Mouse (Mus musculus) neural tube, embryonic 13.5 days (tissue): ENCODE results near the gene Fcrla. TPM values are rescaled to one million over a fixed set of nuclear protein-coding genes. Genes with fewer than 3 reads are reported as not detected.
"Not testable (repeated sequence)": the region's sequence is repeated elsewhere in the genome, so short reads cannot be mapped to it uniquely, and the experiment has no call there.

Source experiments
- ATAC-seq: fragments of 200-750 bp; cut with Nextera tagmentation; 2 replicates; pipeline ENCODE4 v1.8.0; 2017; ENCODE audit warnings: low read depth, mild to moderate bottlenecking, moderate TSS enrichment, moderate library complexity
- H3K27ac ChIP-seq: fragments of 300-500 bp; sonication (generic); replicated peaks from 2 replicates; pipeline ENCODE4 v1.5.1; 2015; ENCODE audit warnings: moderate library complexity, mild to moderate bottlenecking, inconsistent platforms
- H3K27me3 ChIP-seq: fragments of 300-500 bp; sonication (generic); 2 replicates; pipeline ENCODE4 v1.6.1; 2015; ENCODE audit warnings: mild to moderate bottlenecking, inconsistent platforms
- H3K36me3 ChIP-seq: fragments of 300-500 bp; sonication (generic); 2 replicates; pipeline ENCODE4 v1.6.1; 2015; ENCODE audit warnings: mild to moderate bottlenecking, inconsistent platforms
- H3K4me1 ChIP-seq: fragments of 300-500 bp; sonication (generic); replicated peaks from 2 replicates; pipeline ENCODE4 v1.6.1; 2015; ENCODE audit warnings: inconsistent platforms
- H3K4me2 ChIP-seq: fragments of 300-500 bp; sonication (generic); 2 replicates; pipeline ENCODE4 v1.6.1; 2015; ENCODE audit warnings: inconsistent platforms, mild to moderate bottlenecking, moderate library complexity
- H3K4me3 ChIP-seq: fragments of 300-500 bp; sonication (generic); 2 replicates; pipeline ENCODE4 v1.5.1; 2015; ENCODE audit warnings: mild to moderate bottlenecking, inconsistent platforms
- H3K9ac ChIP-seq: fragments of 300-500 bp; sonication (generic); 2 replicates; pipeline ENCODE4 v1.6.1; 2015; ENCODE audit warnings: moderate library complexity, mild to moderate bottlenecking, inconsistent platforms
- H3K9me3 ChIP-seq: fragments of 300-500 bp; sonication (generic); 2 replicates; pipeline ENCODE4 v1.6.1; 2016; ENCODE audit warnings: inconsistent platforms
- WGBS: fragments of 180-500 bp; shearing (Covaris S2); methylation state at CpG from one replicate; pipeline ENCODE4 v1.1.7; 2015; 5-methylcytosine and 5-hydroxymethylcytosine counted together
- polyA plus RNA-seq: library from polyadenylated mRNA; unstranded; fragments of >200 nt; fragmentation: Nextera tagmentation; extraction: Ambion mirVana; gene quantifications from 2 replicates; pipeline ENCODE4 v1.2.1, GENCODE M21; 2015

Fcrla gene
- polyA plus RNA-seq: not detected in 2 replicates

- no peak within 1 kb of the TSS for H3K4me3 ChIP-seq
- no peak within 1 kb of the TSS for H3K9ac ChIP-seq
- H3K4me2 ChIP-seq: no peak within 1 kb of the TSS
- no peaks in the 10 kb centered on the region for H3K27me3 ChIP-seq
- no peaks in the 10 kb centered on the region for H3K36me3 ChIP-seq
- H3K27ac ChIP-seq: no peak within 1 kb of the TSS
- WGBS: 83% methylated on average over 3 of the region's 3 CpGs
- ATAC-seq: no peak
- H3K9me3 ChIP-seq: no peaks in the 10 kb centered on the region
- H3K4me1 ChIP-seq: no peaks in the 10 kb centered on the region
Observed at GRCm38 (mm10) chr1:170927378-170927777, at the start of gene Fcrla. Gene Fcrla (minus strand): TSS chr1:170927583.

DNA sequence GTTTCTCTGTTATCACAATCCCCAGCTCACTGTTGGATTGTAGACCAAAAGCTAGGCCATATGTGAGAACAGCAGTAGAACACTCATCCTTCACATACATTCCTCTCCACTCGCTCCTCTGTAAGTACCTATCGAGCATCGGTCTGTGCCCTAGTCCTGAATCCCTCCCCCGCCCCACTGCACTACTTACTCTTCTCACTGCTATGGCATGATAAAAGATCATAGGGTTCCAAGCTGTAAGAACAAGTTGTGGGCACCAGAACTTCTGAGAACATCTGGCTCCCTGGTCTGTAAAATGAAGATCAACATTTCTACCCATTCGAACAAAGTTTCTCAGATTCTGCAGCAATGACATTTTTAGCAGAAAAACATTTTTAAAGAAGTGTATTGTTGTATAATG lies 49.1 kb upstream of the Fcrla start, which contains the start of gene Fcgr2b:
Gene Fcgr2b (minus strand): TSS at position 101 of the 400 bp plus-strand sequence.
- no peak for ATAC-seq
- no peaks in the 10 kb centered on the region for H3K36me3 ChIP-seq
- H3K4me1 ChIP-seq: no peaks in the 10 kb centered on the region
- 85% methylated on average over 5 of the region's 5 CpGs for WGBS
- no peak within 1 kb of the TSS for H3K9ac ChIP-seq
- H3K9me3 ChIP-seq: no peaks in the 10 kb centered on the region
- H3K27ac ChIP-seq: no peak within 1 kb of the TSS
- H3K4me2 ChIP-seq: no peak within 1 kb of the TSS
- H3K4me3 ChIP-seq: no peak within 1 kb of the TSS
- no peaks in the 10 kb centered on the region for H3K27me3 ChIP-seq

DNA sequence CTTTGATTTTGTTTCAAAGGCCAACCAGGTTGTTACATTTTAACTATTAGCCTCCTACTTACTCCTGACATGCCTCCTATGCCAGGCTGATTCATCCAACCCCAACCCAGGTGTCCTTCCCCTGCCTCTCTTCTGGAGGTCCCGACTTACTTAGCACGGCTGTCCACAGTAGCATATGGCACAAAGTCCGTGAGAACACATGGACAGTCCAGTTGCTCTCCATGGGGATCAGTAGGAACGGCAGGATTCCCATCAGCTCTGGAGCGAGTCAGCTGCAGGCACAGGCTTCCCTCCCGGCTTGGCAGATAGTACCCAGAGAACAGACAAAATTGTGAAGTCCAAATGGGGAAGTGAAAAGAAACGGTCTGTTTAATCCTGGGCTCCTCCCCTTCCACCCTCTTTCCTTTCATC lies 48.4 kb upstream of the Fcrla start:
- Histone ChIP-seq H3K4me3 (no peak overlapping the region), H3K4me1 (no peaks in the 10 kb centered on the region), H3K4me2 (no peak overlapping the region), H3K9ac (no peak overlapping the region), H3K27me3 (no peaks in the 10 kb centered on the region), H3K27ac (no peak overlapping the region), H3K9me3 (no peaks in the 10 kb centered on the region), H3K36me3 (no peaks in the 10 kb centered on the region)
- 76% methylated on average over 7 of the region's 7 CpGs for WGBS
- ATAC-seq: no peak

- not testable (repeated sequence) for H3K9me3 ChIP-seq, H3K36me3 ChIP-seq, H3K9ac ChIP-seq, H3K4me1 ChIP-seq, ATAC-seq, H3K27me3 ChIP-seq, H3K4me3 ChIP-seq, H3K4me2 ChIP-seq, H3K27ac ChIP-seq
- WGBS: 85% methylated on average over 2 of the region's 2 CpGs
Observed at GRCm38 (mm10) chr1:170975350-170975749, 48.0 kb upstream of the Fcrla start.

GRCm38 (mm10) chr1:170974736-170975135 lies 47.4 kb upstream of the Fcrla start:
- H3K27me3 ChIP-seq: no peaks in the 10 kb centered on the region
- no peaks in the 10 kb centered on the region for H3K9me3 ChIP-seq
- H3K4me1 ChIP-seq: no peaks in the 10 kb centered on the region
- no peak overlapping the region for H3K27ac ChIP-seq
- H3K4me3 ChIP-seq: no peak overlapping the region
- no peaks in the 10 kb centered on the region for H3K36me3 ChIP-seq
- 98% methylated on average over 2 of the region's 2 CpGs for WGBS
- ATAC-seq: no peak
- H3K9ac ChIP-seq: no peak overlapping the region
- no peak overlapping the region for H3K4me2 ChIP-seq

DNA sequence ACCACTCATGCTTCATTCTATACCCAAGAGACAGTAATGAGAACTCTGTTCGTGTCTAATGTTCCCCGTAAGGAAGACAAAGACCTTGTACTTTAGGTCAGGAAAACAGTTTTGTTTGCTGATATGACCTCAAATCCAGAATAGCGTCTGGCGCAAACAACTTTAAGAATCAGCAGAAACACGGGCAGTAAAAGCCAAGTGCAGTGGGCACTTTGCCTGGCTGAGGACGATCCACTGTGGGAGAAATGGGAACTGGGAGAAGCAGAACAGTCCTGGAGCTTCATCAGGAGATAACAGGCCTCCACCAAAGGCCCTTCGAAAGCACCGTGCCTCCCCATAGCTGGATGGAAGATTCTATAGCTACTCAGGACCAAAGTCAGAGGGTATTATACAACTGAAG lies 46.8 kb upstream of the Fcrla start:
- Histone ChIP-seq H3K4me1 (no peaks in the 10 kb centered on the region), H3K36me3 (no peaks in the 10 kb centered on the region), H3K4me3 (no peak overlapping the region), H3K9me3 (no peaks in the 10 kb centered on the region), H3K4me2 (no peak overlapping the region), H3K27ac (no peak overlapping the region), H3K27me3 (no peaks in the 10 kb centered on the region), H3K9ac (no peak overlapping the region)
- ATAC-seq: no peak
- 88% methylated on average over 8 of the region's 8 CpGs for WGBS

- 95% methylated on average over 4 of the region's 4 CpGs for WGBS
- Histone ChIP-seq H3K27me3 (no peaks in the 10 kb centered on the region), H3K4me3 (no peak overlapping the region), H3K9ac (no peak overlapping the region), H3K4me1 (no peaks in the 10 kb centered on the region), H3K36me3 (no peaks in the 10 kb centered on the region), H3K27ac (no peak overlapping the region), H3K9me3 (no peaks in the 10 kb centered on the region), H3K4me2 (no peak overlapping the region)
- ATAC-seq: no peak
Observed at GRCm38 (mm10) chr1:170972936-170973335, 45.6 kb upstream of the Fcrla start.

DNA sequence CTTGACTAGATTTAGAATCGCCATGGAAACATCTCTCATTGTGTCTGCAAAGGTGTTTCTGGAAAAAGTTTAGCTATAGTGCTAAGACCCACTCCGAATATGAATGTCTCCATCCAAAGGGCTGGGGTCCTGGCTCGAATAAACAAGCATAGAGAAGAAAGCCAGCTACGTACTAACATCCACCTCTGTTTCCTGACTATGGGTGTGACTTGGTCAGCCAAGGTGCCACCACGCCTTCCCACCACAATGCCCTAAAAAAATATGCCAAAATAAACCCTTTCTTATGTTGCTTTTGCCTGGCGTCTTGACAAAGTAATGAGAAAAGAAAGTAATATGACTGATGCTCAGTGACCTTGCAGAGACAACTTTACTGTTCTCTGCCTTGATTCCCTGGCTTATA lies 45.1 kb upstream of the Fcrla start:
- no peak for ATAC-seq
- H3K27me3 ChIP-seq: no peaks in the 10 kb centered on the region
- no peaks in the 10 kb centered on the region for H3K9me3 ChIP-seq
- H3K4me1 ChIP-seq: no peaks in the 10 kb centered on the region
- no peak overlapping the region for H3K27ac ChIP-seq
- H3K4me3 ChIP-seq: no peak overlapping the region
- WGBS: 85% methylated on average over 6 of the region's 6 CpGs
- no peak overlapping the region for H3K9ac ChIP-seq
- no peaks in the 10 kb centered on the region for H3K36me3 ChIP-seq
- H3K4me2 ChIP-seq: no peak overlapping the region

DNA sequence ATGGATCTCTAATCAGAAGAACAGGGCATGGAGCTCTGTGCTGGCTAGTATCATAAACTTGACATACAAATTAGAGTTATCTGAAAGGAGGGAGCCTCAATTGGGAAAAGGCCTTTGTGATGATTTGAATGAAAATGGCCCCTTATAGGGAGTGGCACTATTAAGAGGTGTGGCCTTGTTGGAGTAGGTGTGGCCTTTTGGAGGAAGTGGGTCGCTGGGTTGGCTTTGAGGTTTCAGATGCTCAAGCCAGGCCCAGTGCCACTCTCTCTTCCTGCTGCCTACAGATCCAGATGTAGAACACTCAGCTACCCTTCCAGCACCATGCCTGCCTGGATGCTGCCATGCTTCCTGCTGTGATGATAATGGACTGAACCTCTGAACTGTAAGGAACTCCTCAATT lies 41.2 kb upstream of the Fcrla start:
- WGBS: 79% methylated on average over 1 of the region's 1 CpGs
- Histone ChIP-seq H3K27me3 (no peaks in the 10 kb centered on the region), H3K9ac (no peak overlapping the region), H3K4me2 (no peak overlapping the region), H3K27ac (no peak overlapping the region), H3K4me3 (no peak overlapping the region), H3K4me1 (no peaks in the 10 kb centered on the region), H3K36me3 (no peaks in the 10 kb centered on the region), H3K9me3 (no peaks in the 10 kb centered on the region)
- ATAC-seq: no peak

DNA sequence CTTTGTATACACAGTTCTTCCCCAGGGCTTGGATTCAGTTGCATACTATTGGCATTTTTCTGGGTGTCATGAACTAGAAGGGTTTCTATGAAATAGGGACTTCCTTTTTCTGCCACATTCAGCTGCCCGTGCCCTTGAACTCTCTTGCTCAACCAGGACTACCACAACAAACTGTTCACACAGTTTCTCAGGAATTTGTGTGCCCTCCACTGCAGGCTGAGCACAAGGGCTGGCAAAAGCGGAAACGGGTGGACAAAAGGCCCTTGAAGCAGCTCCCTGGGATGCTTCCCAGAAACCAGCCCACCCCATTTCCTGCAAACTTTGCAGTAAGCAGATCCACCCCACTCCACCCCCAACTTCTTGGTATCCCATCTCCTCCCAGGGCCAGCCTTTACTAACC lies 40.2 kb upstream of the Fcrla start:
- no peaks in the 10 kb centered on the region for H3K36me3 ChIP-seq
- no peak overlapping the region for H3K4me3 ChIP-seq
- 81% methylated on average over 3 of the region's 3 CpGs for WGBS
- no peak overlapping the region for H3K27ac ChIP-seq
- H3K27me3 ChIP-seq: no peaks in the 10 kb centered on the region
- no peak overlapping the region for H3K4me2 ChIP-seq
- H3K9me3 ChIP-seq: no peaks in the 10 kb centered on the region
- 0 out of 2 replicates have a peak, but pooled peaks cover 6% of the 10 kb centered on the region for H3K4me1 ChIP-seq
- H3K9ac ChIP-seq: no peak overlapping the region
- ATAC-seq: no peak

DNA sequence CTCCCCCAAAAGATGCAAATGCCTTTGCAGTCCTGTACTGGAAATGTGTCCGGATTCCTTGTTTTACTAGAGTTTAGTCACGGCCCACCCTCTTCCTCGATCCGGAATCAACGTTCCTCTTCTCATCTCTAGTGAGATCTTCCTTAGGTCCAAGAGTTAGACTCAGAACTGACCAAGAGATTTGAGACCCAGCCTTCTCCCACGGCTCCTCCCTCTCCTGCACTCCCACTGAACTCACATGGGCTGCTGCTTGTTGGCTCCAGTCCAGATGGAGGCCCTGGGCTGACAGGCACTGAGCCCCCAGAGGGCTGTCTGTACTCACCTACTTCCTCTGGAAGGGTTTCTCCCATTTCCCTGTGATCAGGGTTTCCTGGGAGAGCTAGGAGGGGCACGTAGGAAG lies 35.7 kb upstream of the Fcrla start:
- H3K4me3 ChIP-seq: no peak overlapping the region
- 0 out of 2 replicates have a peak, but pooled peaks cover 6% of the 10 kb centered on the region for H3K4me1 ChIP-seq
- no peak overlapping the region for H3K4me2 ChIP-seq
- no peaks in the 10 kb centered on the region for H3K36me3 ChIP-seq
- WGBS: 81% methylated on average over 7 of the region's 7 CpGs
- H3K9me3 ChIP-seq: no peaks in the 10 kb centered on the region
- no peak overlapping the region for H3K9ac ChIP-seq
- no peaks in the 10 kb centered on the region for H3K27me3 ChIP-seq
- H3K27ac ChIP-seq: no peak overlapping the region
- no peak for ATAC-seq

- Histone ChIP-seq H3K4me3 (no peak overlapping the region), H3K9ac (no peak overlapping the region), H3K4me2 (no peak overlapping the region), H3K27me3 (no peaks in the 10 kb centered on the region), H3K36me3 (no peaks in the 10 kb centered on the region), H3K27ac (no peak overlapping the region), H3K9me3 (no peaks in the 10 kb centered on the region), H3K4me1 (0 out of 2 replicates have a peak, but pooled peaks cover 6% of the 10 kb centered on the region)
- 80% methylated on average over 2 of the region's 2 CpGs for WGBS
- no peak for ATAC-seq
Observed at GRCm38 (mm10) chr1:170962301-170962700, 34.9 kb upstream of the Fcrla start.

DNA sequence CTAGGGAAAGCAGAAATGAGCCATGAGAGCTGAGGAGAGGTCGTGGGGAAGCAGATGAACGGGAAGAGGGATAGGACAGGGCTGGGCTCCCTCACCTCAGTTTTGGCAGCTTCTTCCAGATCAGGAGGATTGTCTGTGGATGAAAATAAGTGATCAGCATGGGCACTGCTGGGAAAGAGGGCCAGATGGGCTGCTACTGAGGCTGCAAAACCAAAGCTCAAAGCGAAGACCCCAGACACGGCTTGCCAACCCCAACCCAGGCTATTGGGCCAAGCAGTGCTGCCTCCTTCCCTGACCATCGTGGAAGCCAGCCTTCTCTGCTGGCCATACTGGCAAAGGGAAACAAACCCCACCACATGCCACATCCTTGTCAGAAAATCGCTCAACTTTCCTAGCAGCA lies 33.7 kb upstream of the Fcrla start:
- Histone ChIP-seq H3K9ac (no peak overlapping the region), H3K27ac (no peak overlapping the region), H3K9me3 (no peaks in the 10 kb centered on the region), H3K4me1 (0 out of 2 replicates have a peak, but pooled peaks cover 6% of the 10 kb centered on the region), H3K36me3 (no peaks in the 10 kb centered on the region), H3K4me2 (no peak overlapping the region), H3K27me3 (no peaks in the 10 kb centered on the region), H3K4me3 (no peak overlapping the region)
- ATAC-seq: no peak
- 85% methylated on average over 6 of the region's 6 CpGs for WGBS
